Mouse (Mus musculus) brown adipose tissue, adult 24 weeks (tissue): Measurements from ENCODE around the gene Myo1h. TPM values are rescaled to one million over a fixed set of nuclear protein-coding genes. Genes with fewer than 3 reads are reported as not detected.

Experiments used
- H3K27ac ChIP-seq: fragments of 200-500 bp; replicated peaks from 2 replicates; pipeline ENCODE4 v1.5.1; 2012; ENCODE audit warnings: low read depth, mild to moderate bottlenecking, low read length
- H3K4me1 ChIP-seq: fragments of 200-500 bp; 2 replicates; pipeline ENCODE4 v1.6.1; 2012; ENCODE audit warnings: low read length, mixed read lengths; ENCODE audit not compliant: control insufficient read depth, insufficient read depth, insufficient read length
- H3K4me3 ChIP-seq: fragments of 200-500 bp; 2 replicates; pipeline ENCODE4 v1.5.1; 2012; ENCODE audit warnings: low read depth, mild to moderate bottlenecking, low read length, moderate library complexity; ENCODE audit not compliant: insufficient read depth
- polyA plus RNA-seq: library from polyadenylated mRNA; stranded (reverse); fragments of >200 nt; gene quantifications from 2 replicates; pipeline ENCODE4 v1.2.4, GENCODE M21; 2012; ENCODE audit not compliant: missing spikeins, insufficient read depth, insufficient read length

Gene Myo1h
- polyA plus RNA-seq, 1 experiment, result not detected

DNA sequence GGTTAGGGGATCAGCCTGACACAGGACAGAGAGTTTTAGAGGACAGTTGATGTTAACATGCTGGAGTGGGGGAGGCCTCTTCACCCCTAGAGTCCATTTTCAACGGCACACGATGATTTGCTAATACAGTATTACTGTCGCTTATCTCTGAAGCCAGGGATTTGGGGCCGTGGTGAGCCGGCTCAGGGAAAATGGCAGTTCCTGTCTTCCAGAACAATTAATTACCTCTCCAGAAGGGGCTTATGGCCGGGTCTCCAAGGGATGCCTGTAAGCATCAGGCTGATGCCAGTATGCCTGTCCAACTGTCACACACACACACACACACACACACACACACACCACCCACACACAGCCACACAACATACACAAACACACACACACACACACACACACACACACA lies 6.6 kb upstream of the Myo1h start:
- no peak overlapping the region for H3K27ac ChIP-seq
- H3K4me1 ChIP-seq, result no peaks in the 10 kb centered on the region
- no peak overlapping the region for H3K4me3 ChIP-seq

DNA sequence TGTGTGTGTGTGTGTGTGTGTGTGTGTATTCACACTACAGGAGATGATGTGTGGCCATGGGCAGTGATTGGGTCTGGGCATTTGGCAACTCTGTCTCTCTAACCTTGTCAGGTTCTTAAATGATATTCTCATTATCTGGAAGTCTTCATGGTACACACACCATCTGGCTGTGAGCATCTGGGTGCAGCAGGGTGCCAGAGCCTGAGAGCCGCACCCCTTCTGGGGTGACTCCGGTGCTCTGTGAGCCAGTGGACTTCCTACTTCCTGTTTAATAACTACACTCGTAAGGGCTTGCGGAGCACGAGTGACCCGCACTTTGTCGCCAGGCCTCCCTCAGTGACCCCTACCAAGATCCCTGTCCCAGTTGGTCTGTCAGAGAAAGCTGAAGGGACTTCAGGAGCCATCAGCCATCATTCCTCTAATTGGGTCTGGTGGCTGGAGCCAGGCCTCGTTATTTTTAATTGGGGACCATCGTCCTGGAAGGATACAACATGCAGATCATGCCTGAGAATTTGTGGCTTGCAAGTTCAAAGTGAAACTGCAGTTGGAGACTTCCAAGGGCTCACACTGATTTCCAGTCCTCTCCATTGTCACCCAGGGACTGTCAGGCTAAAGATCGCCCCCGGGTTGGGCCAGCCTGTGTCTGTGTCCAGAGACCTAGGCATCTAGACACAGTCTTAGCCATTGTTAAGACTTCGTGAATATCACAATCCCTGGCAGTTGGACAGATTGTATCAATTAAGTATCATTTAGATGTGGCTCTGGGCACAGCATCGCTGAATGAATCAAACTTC lies 4.2 kb upstream of the Myo1h start:
- no peak overlapping the region for H3K4me3 ChIP-seq
- H3K27ac ChIP-seq, result no peak overlapping the region
- H3K4me1 ChIP-seq, result no peaks in the 10 kb centered on the region

GRCm38 (mm10) chr5:114285398-114285700 lies 3.6 kb upstream of the Myo1h start:
- no peak overlapping the region for H3K4me3 ChIP-seq
- H3K27ac ChIP-seq, result no peak overlapping the region
- H3K4me1 ChIP-seq, result no peaks in the 10 kb centered on the region

GRCm38 (mm10) chr5:114286102-114286501 lies 2.9 kb upstream of the Myo1h start:
- Histone ChIP-seq H3K27ac (no peak overlapping the region), H3K4me3 (no peak overlapping the region), H3K4me1 (no peaks in the 10 kb centered on the region)

DNA sequence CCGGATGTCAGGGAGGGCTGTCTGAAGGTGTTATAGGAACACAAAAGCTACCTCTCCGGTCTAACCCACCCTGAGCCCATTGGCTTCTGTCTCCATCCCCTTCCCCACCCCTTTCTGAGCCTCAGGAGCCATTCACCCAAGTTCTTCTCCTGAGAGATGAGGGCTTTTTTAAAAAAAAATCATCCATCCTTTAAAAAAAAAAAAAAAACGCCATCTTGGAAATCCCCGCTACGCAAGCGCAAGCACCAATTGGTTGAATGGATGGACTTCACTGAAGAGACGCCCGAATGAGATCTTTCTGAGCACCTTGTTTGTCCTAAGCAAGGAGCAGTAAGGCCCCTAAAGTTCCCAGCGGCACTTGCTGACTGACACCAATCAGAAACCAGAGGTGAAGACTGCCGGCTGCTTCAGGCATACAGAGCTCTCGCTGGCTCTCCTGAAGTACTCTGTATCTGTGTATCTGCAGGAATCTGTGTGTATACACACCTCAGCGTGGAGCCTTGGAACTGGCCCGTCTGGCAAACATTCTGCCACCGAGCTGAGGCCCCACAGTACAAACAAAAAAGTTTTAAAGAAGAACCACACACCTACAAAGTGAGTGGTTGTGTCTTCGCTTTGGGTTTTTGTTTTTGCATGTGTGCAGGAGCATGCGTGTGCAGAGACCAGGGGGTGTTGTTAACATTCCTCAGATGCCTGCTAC lies 1.9 kb upstream of the Myo1h start:
- H3K4me3 ChIP-seq, result no peak overlapping the region
- no peak overlapping the region for H3K27ac ChIP-seq
- no peaks in the 10 kb centered on the region for H3K4me1 ChIP-seq

GRCm38 (mm10) chr5:114288396-114288795 lies 570 bp upstream of the Myo1h start:
- no peak overlapping the region for H3K4me3 ChIP-seq
- H3K27ac ChIP-seq, result no peak overlapping the region

DNA sequence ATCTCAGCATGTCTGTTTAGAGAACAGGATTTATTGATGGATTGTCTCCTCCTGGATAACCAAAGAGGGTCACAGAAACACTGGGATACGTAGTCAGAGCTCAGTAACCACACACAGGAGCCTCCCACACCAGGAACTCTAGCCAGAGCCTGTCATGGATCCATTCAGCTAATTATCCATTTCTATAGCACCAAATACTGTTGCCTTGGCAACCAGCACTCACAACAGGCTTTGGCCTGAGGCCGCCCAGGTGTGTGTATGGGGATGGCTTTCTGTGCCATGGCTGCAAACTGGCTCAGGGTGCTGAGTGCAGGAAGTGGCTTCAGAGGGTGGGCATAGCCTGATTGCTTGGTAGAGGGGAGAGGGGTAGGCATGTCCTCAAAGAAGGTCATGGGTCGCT lies 1.0 kb downstream of the Myo1h start:
- H3K4me1 ChIP-seq, result no peaks in the 10 kb centered on the region
- H3K27ac ChIP-seq, result no peak overlapping the region
- H3K4me3 ChIP-seq, result no peak overlapping the region

More at GRCm38 (mm10) chr5:114288396-114288795, 570 bp upstream of the Myo1h start:
- H3K4me1 ChIP-seq, result no peaks in the 10 kb centered on the region

DNA sequence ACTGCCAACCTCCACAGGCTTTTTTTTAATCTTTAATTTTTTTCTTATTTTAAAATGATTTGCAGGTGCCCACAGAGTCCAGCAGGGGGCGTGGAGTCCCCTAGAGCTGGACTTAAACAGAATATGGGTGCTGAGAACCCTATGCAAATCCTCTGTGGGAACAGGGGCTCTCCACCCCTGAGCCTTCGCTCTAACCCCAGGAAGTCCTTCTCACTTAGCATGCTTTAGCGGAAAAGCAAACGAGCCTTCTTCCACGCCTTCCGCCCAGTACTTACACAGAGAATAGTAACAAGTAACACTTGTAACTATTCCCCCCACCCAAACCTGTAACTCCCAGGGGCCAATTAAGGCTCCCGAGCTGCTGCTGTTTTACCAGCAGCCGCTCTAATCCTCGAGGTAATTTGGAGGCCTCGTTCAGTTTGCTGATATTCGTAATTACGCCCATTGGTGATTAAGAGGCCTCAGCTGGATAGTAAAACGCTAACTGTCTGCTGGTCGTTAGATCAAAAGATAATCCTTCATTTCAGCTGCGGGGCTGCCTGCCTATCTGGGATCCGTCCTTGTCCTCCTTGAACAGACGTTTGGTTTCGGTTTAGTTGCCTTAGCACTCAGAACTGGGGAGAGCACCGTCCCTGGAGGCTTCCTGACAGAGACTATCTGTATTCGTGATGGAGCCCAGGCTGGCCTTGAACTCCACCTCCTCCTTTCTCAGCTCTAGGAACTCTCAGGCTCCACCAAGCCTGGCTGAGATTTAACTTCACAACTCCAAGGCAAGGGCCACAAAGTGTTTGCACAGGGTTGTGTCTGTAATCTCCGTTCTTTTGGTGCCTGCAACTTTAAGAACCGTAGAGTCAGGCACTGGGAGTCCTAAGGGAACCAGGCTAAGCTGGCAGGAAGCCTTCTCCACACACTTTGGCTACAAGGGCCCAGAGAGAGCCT lies 8.0 kb downstream of the Myo1h start:
- Histone ChIP-seq H3K4me1 (no peaks in the 10 kb centered on the region), H3K4me3 (peak overlapping the region; percentile 17), H3K27ac (no peak overlapping the region)

DNA sequence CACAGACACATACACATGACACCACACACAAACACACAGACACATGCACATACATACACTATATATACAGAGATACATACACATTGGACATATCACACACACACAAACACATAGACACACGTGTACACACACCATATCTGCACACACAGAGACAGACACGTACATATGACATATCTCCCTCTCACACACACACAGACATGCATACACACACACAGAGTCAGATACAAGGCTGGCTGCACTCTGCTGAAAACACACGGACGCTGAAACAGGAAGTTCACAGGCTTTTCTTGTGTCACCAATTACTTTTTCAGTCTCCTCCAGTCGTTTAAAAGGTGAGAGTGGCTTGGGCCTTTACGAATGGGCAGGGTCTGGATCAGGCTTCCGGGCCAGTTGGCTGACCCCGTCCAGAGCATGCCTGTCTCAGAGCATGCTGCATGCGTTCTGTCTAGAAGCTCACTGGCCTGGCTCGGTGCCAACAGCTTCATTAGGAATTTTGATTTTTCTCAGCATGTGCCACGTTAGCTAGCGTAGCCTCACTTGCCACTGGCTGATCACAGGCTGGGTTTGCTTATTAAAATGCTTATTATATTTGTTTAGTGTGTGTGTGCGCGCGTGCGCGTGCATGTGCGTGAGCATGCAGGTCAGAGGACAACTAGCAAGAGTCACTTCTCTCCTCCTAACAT lies 9.4 kb downstream of the Myo1h start:
- no peak overlapping the region for H3K4me3 ChIP-seq
- H3K4me1 ChIP-seq, result no peaks in the 10 kb centered on the region
- H3K27ac ChIP-seq, result no peak overlapping the region

DNA sequence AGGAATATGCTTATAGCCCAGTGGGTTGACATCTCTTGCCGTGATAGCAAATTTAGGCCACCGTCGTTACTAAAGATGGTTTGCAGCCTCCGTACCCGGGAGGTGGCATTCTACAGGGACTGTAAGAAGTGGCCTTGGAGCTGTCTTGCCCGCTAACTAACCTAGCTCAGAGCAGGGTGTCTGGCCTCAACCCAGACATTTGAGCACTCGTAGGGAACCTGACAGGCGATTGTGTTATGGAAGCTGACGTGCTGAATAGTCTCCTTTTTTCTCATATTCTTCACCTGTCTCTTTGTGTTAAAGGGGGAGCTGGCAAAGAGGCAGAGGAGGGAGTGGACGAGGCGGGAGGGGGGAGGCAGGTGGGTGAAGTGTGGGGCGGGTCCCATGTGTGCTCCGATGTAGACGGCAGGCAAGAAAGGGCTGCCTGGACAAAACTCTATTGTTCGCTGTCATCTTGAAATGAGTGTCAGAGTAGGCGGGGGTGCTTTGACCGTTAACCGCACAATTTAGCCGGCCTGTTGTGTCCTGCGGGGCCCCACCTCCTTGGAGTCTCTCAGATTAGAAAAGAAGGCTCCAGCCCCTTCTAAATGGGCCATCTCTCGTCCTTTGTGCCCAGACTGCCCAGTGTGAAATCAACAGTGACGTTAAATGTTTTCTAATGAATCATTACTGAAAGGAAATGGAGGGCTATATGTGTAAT lies 10.3 kb downstream of the Myo1h start:
- no peaks in the 10 kb centered on the region for H3K4me1 ChIP-seq
- H3K27ac ChIP-seq, result no peak overlapping the region

DNA sequence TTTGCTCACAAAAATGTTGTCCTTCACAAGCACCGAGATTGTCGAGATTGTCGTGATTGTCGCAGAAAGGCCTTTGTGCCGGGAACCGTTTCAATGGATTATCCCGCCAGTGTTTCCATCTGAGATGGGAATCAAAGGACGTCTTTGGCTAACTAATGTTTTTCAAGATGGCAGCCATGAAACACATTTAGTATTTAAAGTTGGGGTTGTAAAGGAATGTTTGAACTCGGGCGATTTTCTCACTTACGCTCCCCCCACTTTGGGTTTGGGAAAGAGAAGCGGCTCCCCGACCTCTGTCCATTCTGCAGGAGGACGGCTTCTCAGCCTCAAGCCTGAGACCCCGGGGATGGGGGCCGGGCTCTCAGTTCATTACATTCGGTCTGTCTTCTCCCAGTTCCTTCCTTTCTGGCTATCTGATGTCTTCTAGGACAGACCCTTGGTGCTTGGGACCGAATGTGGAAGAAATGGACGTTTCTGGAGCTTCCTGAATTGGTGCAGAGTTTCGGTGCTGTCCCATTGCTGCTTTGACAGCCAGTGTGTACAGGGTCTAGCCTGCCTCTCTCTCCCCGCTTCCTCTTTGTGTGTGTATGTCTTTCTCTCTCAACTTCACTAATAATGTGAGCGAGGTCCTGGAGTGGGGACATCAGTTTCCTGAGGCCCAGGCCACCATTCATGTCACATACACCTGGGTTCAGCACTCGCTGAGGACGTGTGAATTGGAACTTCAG lies 11.1 kb downstream of the Myo1h start:
- H3K4me1 ChIP-seq, result no peaks in the 10 kb centered on the region
- no peak overlapping the region for H3K27ac ChIP-seq
- H3K4me3 ChIP-seq, result no peak overlapping the region

More for the DNA sequence above, 10.3 kb downstream of the Myo1h start:
- H3K4me3 ChIP-seq, result no peak overlapping the region

DNA sequence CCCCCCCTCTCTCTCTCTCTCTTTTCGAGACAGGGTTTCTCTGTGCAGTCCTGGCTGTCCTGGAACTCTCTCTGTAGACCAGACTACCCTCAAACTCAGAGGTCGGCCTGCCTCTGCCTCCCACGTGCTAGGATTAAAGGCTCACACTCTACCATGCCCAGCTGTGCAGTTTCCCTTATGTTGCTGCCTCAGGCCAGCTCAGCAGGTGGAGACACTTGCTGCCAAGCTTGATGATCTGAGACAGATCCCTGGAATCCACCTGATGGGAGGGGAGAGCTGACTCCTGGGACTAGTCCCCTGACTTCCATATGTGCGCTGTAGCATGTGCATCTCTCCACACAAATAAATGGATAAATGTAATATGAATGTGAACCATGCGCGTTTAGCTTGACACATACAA lies 14.2 kb downstream of the Myo1h start:
- Histone ChIP-seq H3K4me3 (no peak overlapping the region), H3K27ac (no peak overlapping the region), H3K4me1 (no peaks in the 10 kb centered on the region)

GRCm38 (mm10) chr5:114306496-114306895 lies 17.5 kb downstream of the Myo1h start:
- no peak overlapping the region for H3K27ac ChIP-seq
- no peaks in the 10 kb centered on the region for H3K4me1 ChIP-seq
- H3K4me3 ChIP-seq, result no peak overlapping the region
